Mouse (Mus musculus) regulatory T cell (primary cell): ENCODE results near the gene Bbx.

ENCODE experiments used
- in situ Hi-C: fragments of 300-600 bp; cut with MboI, MseI; formaldehyde crosslinking; loops from one replicate; pipeline ENCODE4 v1.15.1; 2025; ENCODE audit warnings: high pct_unique_total_duplicates

Gene Bbx

GRCm38 (mm10) chr16:50432062-50432878, at the start of gene Bbx:
Gene Bbx, minus strand, starts transcription at chr16:50432390.
- in situ Hi-C loops, result no loop called here

- in situ Hi-C loops, result no loop called here
Observed at GRCm38 (mm10) chr16:50481892-50482291, 49.7 kb upstream of the Bbx start.

- in situ Hi-C loops, result no loop called here
Observed at GRCm38 (mm10) chr16:50481341-50481740, 49.2 kb upstream of the Bbx start.

- in situ Hi-C loops, result no loop called here
Observed at GRCm38 (mm10) chr16:50478695-50479094, 46.5 kb upstream of the Bbx start.

- in situ Hi-C loops, result no loop called here
Observed at GRCm38 (mm10) chr16:50477628-50478027, 45.4 kb upstream of the Bbx start.

GRCm38 (mm10) chr16:50462226-50462870, 30.2 kb upstream of the Bbx start:
- in situ Hi-C loops, result no loop called here

GRCm38 (mm10) chr16:50459146-50459545, 27.0 kb upstream of the Bbx start:
- in situ Hi-C loops, result no loop called here

- in situ Hi-C loops, result no loop called here
Observed at GRCm38 (mm10) chr16:50456053-50456452, 23.9 kb upstream of the Bbx start.

- in situ Hi-C loops, result no loop called here
Observed at GRCm38 (mm10) chr16:50449086-50449485, 16.9 kb upstream of the Bbx start.

- in situ Hi-C loops, result no loop called here
Observed at GRCm38 (mm10) chr16:50445014-50445413, 12.8 kb upstream of the Bbx start.

- in situ Hi-C loops, result no loop called here
Observed at GRCm38 (mm10) chr16:50438816-50439215, 6.6 kb upstream of the Bbx start.

GRCm38 (mm10) chr16:50437788-50438187, 5.6 kb upstream of the Bbx start:
- in situ Hi-C loops, result no loop called here

GRCm38 (mm10) chr16:50437331-50437730, 5.1 kb upstream of the Bbx start:
- in situ Hi-C loops, result no loop called here

- in situ Hi-C loops, result no loop called here
Observed at GRCm38 (mm10) chr16:50431011-50431981, 894 bp downstream of the Bbx start.

- in situ Hi-C loops, result no loop called here
Observed at GRCm38 (mm10) chr16:50430515-50430877, 1.7 kb downstream of the Bbx start.

- in situ Hi-C loops, result no loop called here
Observed at GRCm38 (mm10) chr16:50429692-50430514, 2.3 kb downstream of the Bbx start.

GRCm38 (mm10) chr16:50428871-50429691, 3.1 kb downstream of the Bbx start:
- in situ Hi-C loops, result no loop called here

GRCm38 (mm10) chr16:50420130-50420529, 12.1 kb downstream of the Bbx start:
- in situ Hi-C loops, result no loop called here

GRCm38 (mm10) chr16:50415406-50415805, 16.8 kb downstream of the Bbx start:
- in situ Hi-C loops, result loop anchor here (10.0 kb wide), 1 partner anchor 161 kb away; no protein-coding TSS in a partner anchor

- in situ Hi-C loops, result no loop called here
Observed at GRCm38 (mm10) chr16:50402851-50403250, 29.3 kb downstream of the Bbx start.
